Mouse (Mus musculus) limb, embryonic 13.5 days (tissue): ENCODE data around the gene Prss54. TPM values are rescaled to one million over a fixed set of nuclear protein-coding genes. Genes with fewer than 3 reads are reported as not detected.
"Not testable (repeated sequence)": the region's sequence is repeated elsewhere in the genome, so short reads cannot be mapped to it uniquely, and the experiment has no call there.

Experiments used
- ATAC-seq: fragments of 200-750 bp; cut with Nextera tagmentation; 2 replicates; pipeline ENCODE4 v1.8.0; 2017; ENCODE audit warnings: low read depth, moderate number of reproducible peaks, moderate TSS enrichment; ENCODE audit not compliant: low FRiP score
- H3K27ac ChIP-seq: fragments of 300-500 bp; sonication (generic); 2 replicates; pipeline ENCODE4 v1.5.1; 2015; ENCODE audit warnings: inconsistent platforms, mild to moderate bottlenecking, moderate library complexity
- H3K27me3 ChIP-seq: fragments of 300-500 bp; sonication (generic); 2 replicates; pipeline ENCODE4 v1.6.1; 2015; ENCODE audit warnings: mild to moderate bottlenecking, inconsistent platforms
- H3K36me3 ChIP-seq: fragments of 300-500 bp; sonication (generic); 2 replicates; pipeline ENCODE4 v1.6.1; 2015; ENCODE audit warnings: inconsistent platforms, mild to moderate bottlenecking, moderate library complexity
- H3K4me1 ChIP-seq: fragments of 300-500 bp; sonication (generic); 2 replicates; pipeline ENCODE4 v1.6.1; 2015; ENCODE audit warnings: inconsistent platforms
- H3K4me2 ChIP-seq: fragments of 300-500 bp; sonication (generic); replicated peaks from 2 replicates; pipeline ENCODE4 v1.6.1; 2015; ENCODE audit warnings: inconsistent platforms, mild to moderate bottlenecking, moderate library complexity
- H3K4me3 ChIP-seq: fragments of 300-500 bp; sonication (generic); 2 replicates; pipeline ENCODE4 v1.5.1; 2015; ENCODE audit warnings: moderate library complexity, mild to moderate bottlenecking, inconsistent platforms
- H3K9ac ChIP-seq: fragments of 300-500 bp; sonication (generic); 2 replicates; pipeline ENCODE4 v1.6.1; 2015; ENCODE audit warnings: mild to moderate bottlenecking, inconsistent platforms
- H3K9me3 ChIP-seq: fragments of 300-500 bp; sonication (generic); 2 replicates; pipeline ENCODE4 v1.6.1; 2016; ENCODE audit warnings: inconsistent platforms
- WGBS: fragments of 180-500 bp; shearing (Covaris S2); methylation state at CpG from one replicate; pipeline ENCODE4 v1.1.7; 2015; 5-methylcytosine and 5-hydroxymethylcytosine counted together
- polyA plus RNA-seq: library from polyadenylated mRNA; unstranded; fragments of >200 nt; fragmentation: Nextera tagmentation; extraction: Ambion mirVana; gene quantifications from 2 replicates; pipeline ENCODE4 v1.2.1, GENCODE M21; 2015

The Prss54 gene
- polyA plus RNA-seq = not detected in 2 replicates

GRCm38 (mm10) chr8:95576240-95576639 is at the start of gene Prss54:
Gene Prss54 (minus strand): TSS chr8:95576340.
- ATAC-seq = no peak
- Histone ChIP-seq H3K4me2 (no peak within 1 kb of the TSS), H3K4me1 (no peaks in the 10 kb centered on the region), H3K9ac (no peak within 1 kb of the TSS), H3K27me3 (no peaks in the 10 kb centered on the region), H3K4me3 (no peak within 1 kb of the TSS), H3K9me3 (no peaks in the 10 kb centered on the region), H3K27ac (no peak within 1 kb of the TSS), H3K36me3 (no peaks in the 10 kb centered on the region)
- WGBS = 91% methylated on average over 10 of the region's 10 CpGs

- H3K27ac ChIP-seq = no peak overlapping the region
- no peak overlapping the region for H3K4me3 ChIP-seq
- ATAC-seq = no peak
- no peaks in the 10 kb centered on the region for H3K36me3 ChIP-seq
- H3K4me1 ChIP-seq = no peaks in the 10 kb centered on the region
- H3K27me3 ChIP-seq = peaks cover 18% of the 10 kb centered on the region
- no peak overlapping the region for H3K4me2 ChIP-seq
- WGBS = 82% methylated on average over 2 of the region's 2 CpGs
- H3K9me3 ChIP-seq = no peaks in the 10 kb centered on the region
- H3K9ac ChIP-seq = no peak overlapping the region
Measured at GRCm38 (mm10) chr8:95624833-95625232, 48.7 kb upstream of the Prss54 start.

GRCm38 (mm10) chr8:95620046-95620445 is 43.9 kb upstream of the Prss54 start:
- Histone ChIP-seq H3K4me2 (no peak overlapping the region), H3K4me3 (no peak overlapping the region), H3K27me3 (peaks cover 10% of the 10 kb centered on the region), H3K36me3 (no peaks in the 10 kb centered on the region), H3K4me1 (no peaks in the 10 kb centered on the region), H3K9ac (no peak overlapping the region), H3K27ac (no peak overlapping the region), H3K9me3 (no peaks in the 10 kb centered on the region)
- no peak for ATAC-seq
- 87% methylated on average over 2 of the region's 2 CpGs for WGBS

GRCm38 (mm10) chr8:95616383-95616782 is 40.2 kb upstream of the Prss54 start:
- H3K4me3 ChIP-seq = no peak overlapping the region
- H3K27ac ChIP-seq = no peak overlapping the region
- no peak overlapping the region for H3K9ac ChIP-seq
- peaks cover 21% of the 10 kb centered on the region for H3K27me3 ChIP-seq
- 90% methylated on average over 7 of the region's 7 CpGs for WGBS
- H3K4me2 ChIP-seq = no peak overlapping the region
- H3K36me3 ChIP-seq = no peaks in the 10 kb centered on the region
- H3K4me1 ChIP-seq = no peaks in the 10 kb centered on the region
- no peak for ATAC-seq
- H3K9me3 ChIP-seq = no peaks in the 10 kb centered on the region

GRCm38 (mm10) chr8:95611769-95612168 is 35.6 kb upstream of the Prss54 start:
- Histone ChIP-seq H3K9me3 (no peaks in the 10 kb centered on the region), H3K27ac (no peak overlapping the region), H3K4me3 (no peak overlapping the region), H3K27me3 (peaks cover 22% of the 10 kb centered on the region), H3K4me1 (no peaks in the 10 kb centered on the region), H3K36me3 (no peaks in the 10 kb centered on the region), H3K9ac (no peak overlapping the region), H3K4me2 (peak overlapping the region; percentile 25; the same call in 1 of the 2 replicates)
- no peak for ATAC-seq
- 60% methylated on average over 5 of the region's 5 CpGs for WGBS

- Histone ChIP-seq H3K27ac (no peak overlapping the region), H3K4me3 (no peak overlapping the region), H3K27me3 (peaks cover 22% of the 10 kb centered on the region), H3K9me3 (no peaks in the 10 kb centered on the region), H3K9ac (no peak overlapping the region), H3K4me2 (no peak overlapping the region), H3K4me1 (no peaks in the 10 kb centered on the region), H3K36me3 (no peaks in the 10 kb centered on the region)
- ATAC-seq = no peak
- WGBS = 84% methylated on average over 14 of the region's 14 CpGs
Measured at GRCm38 (mm10) chr8:95610749-95611148, 34.6 kb upstream of the Prss54 start.

GRCm38 (mm10) chr8:95609406-95609805 is 33.3 kb upstream of the Prss54 start:
- no peaks in the 10 kb centered on the region for H3K4me1 ChIP-seq
- no peak for ATAC-seq
- H3K36me3 ChIP-seq = no peaks in the 10 kb centered on the region
- H3K4me2 ChIP-seq = no peak overlapping the region
- no peak overlapping the region for H3K4me3 ChIP-seq
- no peak overlapping the region for H3K9ac ChIP-seq
- no peak overlapping the region for H3K27ac ChIP-seq
- WGBS = 84% methylated on average over 5 of the region's 5 CpGs
- H3K27me3 ChIP-seq = peaks cover 22% of the 10 kb centered on the region
- H3K9me3 ChIP-seq = no peaks in the 10 kb centered on the region

GRCm38 (mm10) chr8:95607210-95607609 is 31.1 kb upstream of the Prss54 start:
- Histone ChIP-seq H3K9me3 (no peaks in the 10 kb centered on the region), H3K27me3 (peaks cover 13% of the 10 kb centered on the region; the same call in 1 of the 2 replicates), H3K4me3 (no peak overlapping the region), H3K4me1 (no peaks in the 10 kb centered on the region), H3K4me2 (no peak overlapping the region), H3K9ac (peak overlapping the region; percentile 39; the same call in 1 of the 2 replicates), H3K36me3 (no peaks in the 10 kb centered on the region), H3K27ac (no peak overlapping the region)
- WGBS = 49% methylated on average over 9 of the region's 9 CpGs
- 0 out of 2 replicates have a peak, but pooled peaks have one; percentile 51 for ATAC-seq

DNA sequence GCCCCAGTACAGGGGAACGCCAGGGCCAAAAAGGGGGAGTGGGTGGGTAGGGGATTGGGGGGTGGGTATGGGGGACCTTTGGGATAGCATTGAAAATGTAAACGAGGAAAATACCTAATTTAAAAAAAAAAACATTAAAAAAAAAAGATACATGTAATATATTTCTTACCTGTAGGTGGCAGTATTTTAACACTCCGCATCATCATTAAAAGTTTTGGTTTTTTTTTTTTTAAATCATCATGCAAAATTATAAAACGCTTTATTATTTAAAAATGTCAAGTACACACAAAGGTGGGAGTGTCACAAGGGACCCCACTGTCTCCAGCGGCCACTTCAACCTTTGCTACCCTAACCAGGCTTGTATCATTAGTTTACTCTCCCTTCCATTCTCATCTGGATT is 30.4 kb upstream of the Prss54 start:
- 25% methylated on average over 4 of the region's 5 CpGs for WGBS
- not testable (repeated sequence) for H3K4me1 ChIP-seq, H3K27ac ChIP-seq, H3K36me3 ChIP-seq, H3K9me3 ChIP-seq, H3K9ac ChIP-seq, H3K27me3 ChIP-seq, ATAC-seq, H3K4me2 ChIP-seq, H3K4me3 ChIP-seq

GRCm38 (mm10) chr8:95602168-95602567 is 26.0 kb upstream of the Prss54 start:
- WGBS = 68% methylated on average over 2 of the region's 2 CpGs
- Histone ChIP-seq H3K4me1 (no peaks in the 10 kb centered on the region), H3K36me3 (no peaks in the 10 kb centered on the region), H3K4me3 (no peak overlapping the region), H3K9ac (no peak overlapping the region), H3K9me3 (no peaks in the 10 kb centered on the region), H3K27me3 (no peaks in the 10 kb centered on the region), H3K4me2 (no peak overlapping the region), H3K27ac (no peak overlapping the region)
- no peak for ATAC-seq

DNA sequence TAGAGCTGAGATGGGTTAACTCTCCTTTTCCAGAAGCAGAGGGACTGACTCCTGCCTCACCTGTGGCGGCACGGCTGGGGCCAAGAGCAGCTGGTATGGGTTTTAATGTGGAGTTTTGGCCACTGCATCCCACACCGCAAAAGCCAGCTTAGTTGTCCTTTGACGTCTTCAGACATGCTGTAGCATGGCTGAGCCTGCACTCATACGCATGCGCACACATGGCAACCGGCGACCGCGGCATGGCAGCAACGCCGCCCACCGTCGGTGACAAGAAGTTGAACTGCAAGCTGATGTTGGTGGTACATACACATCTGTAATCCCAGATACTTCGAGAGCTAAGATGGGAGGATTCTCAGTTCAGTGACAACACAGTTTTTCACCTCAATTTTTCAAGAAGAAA is 25.2 kb upstream of the Prss54 start:
- Histone ChIP-seq H3K27me3 (no peaks in the 10 kb centered on the region), H3K36me3 (no peaks in the 10 kb centered on the region), H3K4me3 (no peak overlapping the region), H3K4me1 (no peaks in the 10 kb centered on the region), H3K27ac (no peak overlapping the region), H3K9ac (no peak overlapping the region), H3K9me3 (no peaks in the 10 kb centered on the region), H3K4me2 (no peak overlapping the region)
- WGBS = 72% methylated on average over 15 of the region's 15 CpGs
- ATAC-seq = no peak

DNA sequence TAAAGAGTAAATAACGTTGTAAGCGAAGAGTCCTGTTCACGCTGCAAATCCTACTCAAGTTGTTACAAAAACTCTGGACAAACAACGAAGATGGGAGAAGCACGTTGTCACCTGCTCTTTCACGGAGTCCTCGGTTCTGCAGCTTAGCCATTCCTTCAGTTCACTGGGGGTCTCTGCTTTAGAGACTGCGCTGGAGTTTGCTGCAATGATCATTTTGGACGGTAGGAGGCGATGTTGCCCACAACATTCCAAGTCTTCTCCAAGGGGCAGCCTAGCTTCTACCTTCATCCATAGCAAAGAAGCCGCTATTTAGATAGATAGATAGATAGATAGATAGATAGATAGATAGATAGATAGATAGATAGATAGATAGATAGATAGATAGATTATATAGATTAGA is 23.7 kb upstream of the Prss54 start:
- no peak overlapping the region for H3K4me3 ChIP-seq
- peak overlapping the region; percentile 28; the same call in 1 of the 2 replicates for H3K4me2 ChIP-seq
- no peaks in the 10 kb centered on the region for H3K27me3 ChIP-seq
- no peaks in the 10 kb centered on the region for H3K36me3 ChIP-seq
- no peaks in the 10 kb centered on the region for H3K4me1 ChIP-seq
- H3K9me3 ChIP-seq = no peaks in the 10 kb centered on the region
- 9% methylated on average over 11 of the region's 11 CpGs for WGBS
- no peak for ATAC-seq
- no peak overlapping the region for H3K27ac ChIP-seq
- no peak overlapping the region for H3K9ac ChIP-seq

- H3K9ac ChIP-seq = no peak overlapping the region
- no peaks in the 10 kb centered on the region for H3K9me3 ChIP-seq
- no peaks in the 10 kb centered on the region for H3K27me3 ChIP-seq
- H3K4me2 ChIP-seq = no peak overlapping the region
- no peak overlapping the region for H3K4me3 ChIP-seq
- no peak overlapping the region for H3K27ac ChIP-seq
- WGBS = 54% methylated on average over 4 of the region's 4 CpGs
- no peaks in the 10 kb centered on the region for H3K36me3 ChIP-seq
- ATAC-seq = peak; percentile 59
- no peaks in the 10 kb centered on the region for H3K4me1 ChIP-seq
Measured at GRCm38 (mm10) chr8:95596841-95597241, 20.7 kb upstream of the Prss54 start.
